ENCODE assay signal across 7 mouse cellular contexts in genomic region chr8:83699566-83699965, GRCm38 (mm10). TPM values are rescaled to one million over a fixed set of nuclear protein-coding genes. Genes with fewer than 3 reads are reported as not detected.
A peak's percentile ranks its signal among the peaks of the same experiment; 100 is the strongest.
DNase-seq lines count a peak whose midpoint lies in the region; ATAC-seq and TF ChIP-seq lines count a peak whose summit lies in the region.

No protein-coding gene starts in this region.

- peak overlapping the region; percentile 99 for H3K4me2 ChIP-seq in liver, embryonic 11.5 days

- peak overlapping the region; percentile 91 for H3K9ac ChIP-seq in liver, embryonic 11.5 days (ENCODE audit: low read depth, low read length)

- no peak for TF ChIP-seq CTCF in embryonic fibroblast, embryonic 13.5 days (IDR thresholded peaks at IDR 0.05; ENCODE audit: borderline replicate concordance, insufficient read depth, low read length)

- WGBS in liver, embryonic 11.5 days: 28% methylated on average over 9 of the region's 9 CpGs

- H3K4me1 ChIP-seq in embryonic fibroblast, embryonic 13.5 days (ENCODE audit: control insufficient read depth, insufficient read depth, low read length): no peaks in the 10 kb centered on the region; the same call in 1 of the 2 replicates
- peaks cover 19% of the 10 kb centered on the region for H3K4me1 ChIP-seq in liver, embryonic 11.5 days (replicated peaks; ENCODE audit: control insufficient read depth, insufficient read depth, low read length)

- no peaks in the 10 kb centered on the region for H3K9me3 ChIP-seq in liver, embryonic 11.5 days (ENCODE audit: control insufficient read depth, low read length)

- no peaks in the 10 kb centered on the region for H3K36me3 ChIP-seq in liver, embryonic 11.5 days (ENCODE audit: control insufficient read depth, insufficient read depth, low read length)
- no peaks in the 10 kb centered on the region for H3K36me3 ChIP-seq in splenic B cell, adult 2 months (ENCODE audit: control insufficient read depth, insufficient read depth, low read length, poor library complexity, severe bottlenecking)

- H3K27ac ChIP-seq in embryonic fibroblast, embryonic 13.5 days (ENCODE audit: insufficient read depth, low read length): peak overlapping the region; percentile 60
- peak overlapping the region; percentile 83 for H3K27ac ChIP-seq in liver, embryonic 11.5 days (ENCODE audit: low read depth, low read length)

- H3K27me3 ChIP-seq in liver, embryonic 11.5 days (replicated peaks; ENCODE audit: control insufficient read depth, insufficient read depth, low read length): no peaks in the 10 kb centered on the region
- no peaks in the 10 kb centered on the region for H3K27me3 ChIP-seq in splenic B cell, adult 2 months (ENCODE audit: control insufficient read depth, insufficient read depth, low read length, poor library complexity, severe bottlenecking)

- peak; percentile 59 for DNase-seq in thymus, postnatal 0 days (ENCODE audit: low spot score)
- no peak for DNase-seq in thymus, postnatal 36 days
- DNase-seq in liver, embryonic 11.5 days (ENCODE audit: low spot score): no peak
- peak; percentile 73 for DNase-seq in splenic B cell, adult 2 months (ENCODE audit: low read depth, low spot score)
- DNase-seq in frontal cortex, postnatal 36 days (ENCODE audit: low spot score in 2 of 2): no peak

- ATAC-seq in liver, embryonic 11.5 days (replicated peaks; ENCODE audit: low FRiP score): no peak
- ATAC-seq in megakaryocyte-erythroid progenitor cell, adult 5-6 weeks (replicated peaks; ENCODE audit: low FRiP score, low TSS enrichment, poor library complexity, severe bottlenecking): no peak

- no peak for TF ChIP-seq POLR2A in embryonic fibroblast, embryonic 13.5 days (IDR thresholded peaks at IDR 0.05; ENCODE audit: low read depth, low read length)

- H3K4me3 ChIP-seq in embryonic fibroblast, embryonic 13.5 days (ENCODE audit: insufficient read depth, low read length): peak overlapping the region; percentile 47; the same call in 1 of the 2 replicates
- H3K4me3 ChIP-seq in liver, embryonic 11.5 days (ENCODE audit: low read depth, low read length): peak overlapping the region; percentile 95

RNA-seq across cellular contexts. Expression of gene Pkn1, which starts 0.6 kb away (rescaled TPM):
- polyA plus RNA-seq in thymus, postnatal 0 days (2015; fragmentation: Nextera tagmentation; extraction: Ambion mirVana): 38.8 and 44.8 TPM in 2 replicates
- 40.2 and 41.2 TPM in 2 replicates for polyA plus RNA-seq in embryonic fibroblast, embryonic 13.5 days (2011; ENCODE audit: insufficient read length, low read depth, missing spikeins)
- 23.3 and 24.3 TPM in 2 replicates for polyA plus RNA-seq in liver, embryonic 11.5 days (2014; fragmentation: Nextera tagmentation; extraction: Ambion mirVana)
- total RNA-seq in megakaryocyte-erythroid progenitor cell, adult 5-6 weeks (2014; fragmentation: Nextera tagmentation): 36.3 and 83.2 TPM in 2 replicates
- total RNA-seq in megakaryocyte-erythroid progenitor cell, adult 5-6 weeks (2017): 21.9 and 33.0 TPM in 2 replicates

RNA-seq across cellular contexts. Expression of gene Ddx39, which starts 15.4 kb away (rescaled TPM):
- polyA plus RNA-seq in thymus, postnatal 0 days (2015; fragmentation: Nextera tagmentation; extraction: Ambion mirVana): 325 and 328 TPM in 2 replicates
- 64.2 and 70.2 TPM in 2 replicates for polyA plus RNA-seq in embryonic fibroblast, embryonic 13.5 days (2011; ENCODE audit: insufficient read length, low read depth, missing spikeins)
- polyA plus RNA-seq in liver, embryonic 11.5 days (2014; fragmentation: Nextera tagmentation; extraction: Ambion mirVana): 375 and 420 TPM in 2 replicates
- 205 and 224 TPM in 2 replicates for total RNA-seq in megakaryocyte-erythroid progenitor cell, adult 5-6 weeks (2014; fragmentation: Nextera tagmentation)
- 154 and 213 TPM in 2 replicates for total RNA-seq in megakaryocyte-erythroid progenitor cell, adult 5-6 weeks (2017)

RNA-seq across cellular contexts. Expression of gene Ptger1, which starts 33.1 kb away (rescaled TPM):
- 0.42 and 0.82 TPM in 2 replicates for polyA plus RNA-seq in thymus, postnatal 0 days (2015; fragmentation: Nextera tagmentation; extraction: Ambion mirVana)
- 2.1 and 2.4 TPM in 2 replicates for polyA plus RNA-seq in embryonic fibroblast, embryonic 13.5 days (2011; ENCODE audit: insufficient read length, low read depth, missing spikeins)
- polyA plus RNA-seq in liver, embryonic 11.5 days (2014; fragmentation: Nextera tagmentation; extraction: Ambion mirVana): 0.49 and 0.53 TPM in 2 replicates
- total RNA-seq in megakaryocyte-erythroid progenitor cell, adult 5-6 weeks (2014; fragmentation: Nextera tagmentation): not detected in 2 replicates
- total RNA-seq in megakaryocyte-erythroid progenitor cell, adult 5-6 weeks (2017): 0.65 and 1.1 TPM in 2 replicates

RNA-seq across cellular contexts. Expression of gene Adgre5, which starts 41.6 kb away (rescaled TPM):
- polyA plus RNA-seq in thymus, postnatal 0 days (2015; fragmentation: Nextera tagmentation; extraction: Ambion mirVana): 71.6 and 74.7 TPM in 2 replicates
- polyA plus RNA-seq in embryonic fibroblast, embryonic 13.5 days (2011; ENCODE audit: insufficient read length, low read depth, missing spikeins): 66.4 and 95.6 TPM in 2 replicates
- 16.8 and 17.2 TPM in 2 replicates for polyA plus RNA-seq in liver, embryonic 11.5 days (2014; fragmentation: Nextera tagmentation; extraction: Ambion mirVana)
- 44.3 and 63.7 TPM in 2 replicates for total RNA-seq in megakaryocyte-erythroid progenitor cell, adult 5-6 weeks (2014; fragmentation: Nextera tagmentation)
- 46.9 and 64.8 TPM in 2 replicates for total RNA-seq in megakaryocyte-erythroid progenitor cell, adult 5-6 weeks (2017)

RNA-seq across cellular contexts. Expression of gene Gipc1, which starts 47.1 kb away (rescaled TPM):
- 89.3 and 90.6 TPM in 2 replicates for polyA plus RNA-seq in thymus, postnatal 0 days (2015; fragmentation: Nextera tagmentation; extraction: Ambion mirVana)
- 47.4 and 63.3 TPM in 2 replicates for polyA plus RNA-seq in embryonic fibroblast, embryonic 13.5 days (2011; ENCODE audit: insufficient read length, low read depth, missing spikeins)
- 113 and 114 TPM in 2 replicates for polyA plus RNA-seq in liver, embryonic 11.5 days (2014; fragmentation: Nextera tagmentation; extraction: Ambion mirVana)
- 15.6 and 31.4 TPM in 2 replicates for total RNA-seq in megakaryocyte-erythroid progenitor cell, adult 5-6 weeks (2014; fragmentation: Nextera tagmentation)
- total RNA-seq in megakaryocyte-erythroid progenitor cell, adult 5-6 weeks (2017): 6.5 and 6.9 TPM in 2 replicates

Comparison
In these comparisons a context has a peak if more than half of its experiments do, and no peak if none do; other contexts are left out.
1. DNase-seq: peak in thymus, postnatal 0 days (single experiment) and splenic B cell, adult 2 months (single experiment); none in thymus, postnatal 36 days (0 of 2), liver, embryonic 11.5 days (single experiment) and frontal cortex, postnatal 36 days (0 of 2).